22 mouse cellular contexts compared by ENCODE assay signal in genomic region chr15:77301122-77301521, GRCm38 (mm10). TPM values are rescaled to one million over a fixed set of nuclear protein-coding genes. Genes with fewer than 3 reads are reported as not detected.
DNase-seq lines count a peak whose midpoint lies in the region; ATAC-seq lines count a peak whose summit lies in the region.
"Had no signal": no experiment of that assay in that cellular context is flagged by ENCODE, and none has a peak within 500 bp of the region (broad histone marks: within the 10 kb centered on the region; RNA-seq: fewer than 3 reads in every experiment).

No protein-coding gene starts in this region.

- WGBS in kidney, embryonic 15.5 days, result 41% methylated on average over 6 of the region's 6 CpGs
- WGBS in embryonic facial prominence, embryonic 15.5 days, result 31% methylated on average over 6 of the region's 6 CpGs
- 83% methylated on average over 6 of the region's 6 CpGs for WGBS in intestine, embryonic 15.5 days

- ATAC-seq in kidney, embryonic 15.5 days (replicated peaks; ENCODE audit: low FRiP score), result peak; percentile 48; the same call in 1 of the 2 replicates
- no peak for ATAC-seq in embryonic facial prominence, embryonic 15.5 days (ENCODE audit: insufficient number of reproducible peaks, low FRiP score, low TSS enrichment, low read depth)
- ATAC-seq in erythroid progenitor cell, adult 5-6 weeks (replicated peaks; ENCODE audit: low FRiP score, poor library complexity, severe bottlenecking), result no peak
- no peak for ATAC-seq in intestine, embryonic 15.5 days
- ATAC-seq: forebrain, embryonic 15.5 days; liver, postnatal 0 days had no signal

- H3K27me3 ChIP-seq in kidney, embryonic 15.5 days, result no peaks in the 10 kb centered on the region
- no peaks in the 10 kb centered on the region for H3K27me3 ChIP-seq in embryonic facial prominence, embryonic 15.5 days
- no peaks in the 10 kb centered on the region for H3K27me3 ChIP-seq in intestine, embryonic 15.5 days (replicated peaks)
- H3K27me3 ChIP-seq: forebrain, embryonic 15.5 days; limb, embryonic 15.5 days; neural tube, embryonic 12.5 days had no signal

- 0 out of 2 replicates have a peak overlapping the region, but pooled peaks have one; percentile 7 for H3K27ac ChIP-seq in kidney, embryonic 15.5 days
- H3K27ac ChIP-seq in embryonic facial prominence, embryonic 15.5 days (replicated peaks), result peak overlapping the region; percentile 44
- no peak overlapping the region for H3K27ac ChIP-seq in intestine, embryonic 15.5 days
- H3K27ac ChIP-seq: forebrain, embryonic 15.5 days; heart, adult 2 months; layer of hippocampus, adult 2 months; left cerebral cortex, adult 2 months; limb, embryonic 15.5 days; neural tube, embryonic 12.5 days had no signal

- H3K4me1 ChIP-seq in kidney, embryonic 15.5 days, result peaks cover 67% of the 10 kb centered on the region
- H3K4me1 ChIP-seq in embryonic facial prominence, embryonic 15.5 days, result peaks cover 84% of the 10 kb centered on the region
- peaks cover 11% of the 10 kb centered on the region for H3K4me1 ChIP-seq in intestine, embryonic 15.5 days (replicated peaks)

- H3K9me3 ChIP-seq in kidney, embryonic 15.5 days (replicated peaks), result no peaks in the 10 kb centered on the region
- no peaks in the 10 kb centered on the region for H3K9me3 ChIP-seq in embryonic facial prominence, embryonic 15.5 days (replicated peaks)
- H3K9me3 ChIP-seq in intestine, embryonic 15.5 days, result no peaks in the 10 kb centered on the region
- H3K9me3 ChIP-seq: forebrain, embryonic 15.5 days; limb, embryonic 15.5 days; neural tube, embryonic 12.5 days had no signal

- H3K4me2 ChIP-seq in kidney, embryonic 15.5 days, result no peak overlapping the region
- 0 out of 2 replicates have a peak overlapping the region, but pooled peaks have one; percentile 17 for H3K4me2 ChIP-seq in embryonic facial prominence, embryonic 15.5 days (replicated peaks)
- no peak overlapping the region for H3K4me2 ChIP-seq in intestine, embryonic 15.5 days (replicated peaks)
- H3K4me2 ChIP-seq: forebrain, embryonic 15.5 days; limb, embryonic 15.5 days; neural tube, embryonic 12.5 days had no signal

- H3K4me3 ChIP-seq in kidney, embryonic 15.5 days (replicated peaks), result no peak overlapping the region
- H3K4me3 ChIP-seq in embryonic facial prominence, embryonic 15.5 days (replicated peaks), result no peak overlapping the region
- no peak overlapping the region for H3K4me3 ChIP-seq in intestine, embryonic 15.5 days (replicated peaks)
- H3K4me3 ChIP-seq: erythroblast, embryonic 14.5 days; forebrain, embryonic 15.5 days; heart, adult 2 months; layer of hippocampus, adult 2 months; left cerebral cortex, adult 2 months; limb, embryonic 15.5 days; neural tube, embryonic 12.5 days had no signal

- no peak overlapping the region for H3K9ac ChIP-seq in kidney, embryonic 15.5 days
- H3K9ac ChIP-seq in embryonic facial prominence, embryonic 15.5 days, result no peak overlapping the region
- no peak overlapping the region for H3K9ac ChIP-seq in intestine, embryonic 15.5 days
- H3K9ac ChIP-seq: forebrain, embryonic 15.5 days; limb, embryonic 15.5 days; liver, postnatal 0 days; neural tube, embryonic 12.5 days had no signal

- peaks cover 8% of the 10 kb centered on the region; the same call in 1 of the 2 replicates for H3K36me3 ChIP-seq in kidney, embryonic 15.5 days
- H3K36me3 ChIP-seq in embryonic facial prominence, embryonic 15.5 days, result no peaks in the 10 kb centered on the region
- no peaks in the 10 kb centered on the region for H3K36me3 ChIP-seq in intestine, embryonic 15.5 days
- H3K36me3 ChIP-seq: forebrain, embryonic 15.5 days; limb, embryonic 15.5 days; neural tube, embryonic 12.5 days had no signal

- peak; percentile 19 for DNase-seq in gastrocnemius, adult 18-20 months (ENCODE audit: low spot score)
- no peak for DNase-seq in gastrocnemius, postnatal 4 days (ENCODE audit: low spot score in 2 of 2)
- DNase-seq in kidney, postnatal 36 days, result no peak
- peak; percentile 75 for DNase-seq in retina, postnatal 7 days (ENCODE audit: low read depth, low spot score)
- DNase-seq: adrenal gland, adult 8-10 months; cerebellum, postnatal 36 days; heart, adult 2 months; kidney, adult 9 months; liver, postnatal 0 days; lung, postnatal 14 days; right cerebral cortex, postnatal 4 days; thymus, postnatal 4 days had no signal

RNA-seq across cellular contexts. Expression of gene Rbfox2, which starts 5.7 kb away (rescaled TPM):
- total RNA-seq in gastrocnemius, adult 18-20 months (2021), result 10 to 100 TPM; 55.1 to 60.4 TPM
- total RNA-seq in gastrocnemius, postnatal 4 days (2021), result 100 to 1,000 TPM; 289 to 339 TPM
- 41.6 and 47.7 TPM in 2 replicates for polyA plus RNA-seq in kidney, embryonic 15.5 days (2015; fragmentation: Nextera tagmentation; extraction: Ambion mirVana)
- polyA plus RNA-seq in embryonic facial prominence, embryonic 15.5 days (2015; fragmentation: Nextera tagmentation; extraction: Ambion mirVana), result 69.4 and 73.2 TPM in 2 replicates
- total RNA-seq in erythroid progenitor cell, adult 5-6 weeks (2015; ENCODE audit: low replicate concordance), result not detected in 2 replicates
- not detected in 2 replicates for total RNA-seq in erythroid progenitor cell, adult 5-6 weeks (2017; ENCODE audit: low replicate concordance)
- polyA plus RNA-seq in intestine, embryonic 15.5 days (2015; fragmentation: Nextera tagmentation; extraction: Ambion mirVana), result 42.6 and 44.8 TPM in 2 replicates
- polyA plus RNA-seq: erythroblast, embryonic 14.5 days had no signal

Comparison
In these comparisons a context has a peak if more than half of its experiments do, and no peak if none do; other contexts are left out.
1. DNase-seq: peak in gastrocnemius, adult 18-20 months (single experiment) and retina, postnatal 7 days (single experiment); none in gastrocnemius, postnatal 4 days (0 of 2) and kidney, postnatal 36 days (0 of 2).
2. RNA of gene Rbfox2, which starts 5.7 kb away (total RNA-seq): 289 to 339 TPM in gastrocnemius, postnatal 4 days and 55.1 to 60.4 TPM in gastrocnemius, adult 18-20 months; not detected in erythroid progenitor cell, adult 5-6 weeks; every median in the first group is over 10 times any median in the second.